Mouse (Mus musculus): ENCODE measurements around the gene Ankrd17. TPM values are rescaled to one million over a fixed set of nuclear protein-coding genes. Genes with fewer than 3 reads are reported as not detected.

Gene Ankrd17
- polyA plus RNA-seq, 1 experiment from 2014 or later, result 26.3 TPM

DNA sequence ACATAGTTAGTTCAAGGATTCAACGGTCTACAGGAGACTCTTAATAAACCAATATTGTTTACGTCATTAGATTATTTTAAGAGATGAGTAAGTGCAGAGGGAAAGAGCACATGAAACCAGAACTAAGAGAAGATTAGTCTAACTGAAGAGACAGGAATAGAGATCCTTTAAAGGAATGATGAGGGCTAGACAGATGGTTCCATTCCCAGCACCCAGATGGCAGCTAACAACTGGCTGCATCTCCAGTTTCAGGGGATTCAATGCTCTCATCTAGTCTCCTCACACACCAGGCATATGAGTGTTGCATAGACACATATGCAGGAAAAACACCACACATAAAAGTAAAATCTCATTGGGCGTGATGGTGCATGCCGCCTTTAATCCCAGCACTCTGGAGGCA lies 133.1 kb downstream of the Ankrd17 start:
- H3K27me3 ChIP-seq (replicated peaks; ENCODE audit: low read depth, poor library complexity, severe bottlenecking), result no peaks in the 10 kb centered on the region
- H3K9me3 ChIP-seq, result no peaks in the 10 kb centered on the region
- 93% methylated on average over 4 of the region's 4 CpGs for WGBS
- no peaks in the 10 kb centered on the region for H3K4me1 ChIP-seq
- H3K27ac ChIP-seq (replicated peaks), result no peak overlapping the region
- DNase-seq (ENCODE audit: low spot score), result no peak
- peaks cover 99% of the 10 kb centered on the region for H3K36me3 ChIP-seq (replicated peaks)
- H3K4me3 ChIP-seq, result no peak overlapping the region

DNA sequence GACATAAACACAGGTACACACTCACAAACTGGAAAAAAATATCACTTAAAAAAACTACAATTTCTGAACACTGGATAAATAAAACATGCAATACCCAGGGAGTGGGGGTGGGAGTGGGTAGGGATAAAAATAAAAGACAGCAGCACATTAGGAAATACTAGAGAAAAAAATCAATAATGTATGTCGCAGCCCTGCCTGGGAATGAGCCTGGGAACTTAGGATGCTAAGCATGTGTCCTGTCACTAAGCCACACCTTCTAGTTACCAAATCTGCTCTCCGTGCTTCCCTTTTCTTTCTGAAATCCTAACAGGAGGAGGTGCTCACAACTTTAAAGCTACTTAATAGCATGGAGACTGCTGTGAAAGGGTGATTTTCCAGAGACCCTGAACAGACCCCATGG lies 136.6 kb downstream of the Ankrd17 start:
- Histone ChIP-seq H3K9me3 (no peaks in the 10 kb centered on the region), H3K4me3 (no peak overlapping the region), H3K36me3 (replicated peaks) (peaks cover 93% of the 10 kb centered on the region), H3K27me3 (replicated peaks; ENCODE audit: low read depth, poor library complexity, severe bottlenecking) (no peaks in the 10 kb centered on the region), H3K27ac (replicated peaks) (no peak overlapping the region), H3K4me1 (no peaks in the 10 kb centered on the region)
- DNase-seq (ENCODE audit: low spot score), result no peak
- 95% methylated on average over 2 of the region's 2 CpGs for WGBS

DNA sequence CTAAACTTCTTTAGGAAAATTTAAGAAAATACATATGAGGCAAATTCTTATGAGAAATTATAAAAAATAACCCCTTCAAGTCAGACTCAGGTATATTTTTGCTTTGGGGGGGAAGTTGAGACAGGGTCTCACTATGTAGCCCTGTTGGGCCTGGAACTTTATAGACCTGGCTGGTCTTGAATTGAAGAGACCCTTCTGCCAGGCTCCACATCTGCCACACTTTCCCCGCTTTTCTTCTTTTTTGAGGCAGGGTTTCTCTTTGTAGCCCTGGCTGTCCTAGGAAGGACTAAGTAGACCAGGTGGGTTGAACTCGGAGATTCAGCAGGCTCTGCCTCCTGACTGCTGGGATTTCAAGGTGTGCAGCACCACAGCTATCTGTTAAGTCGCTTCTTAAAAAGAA lies 139.7 kb downstream of the Ankrd17 start:
- WGBS, result 93% methylated on average over 3 of the region's 3 CpGs
- Histone ChIP-seq H3K27ac (replicated peaks) (no peak overlapping the region), H3K4me3 (no peak overlapping the region), H3K9me3 (no peaks in the 10 kb centered on the region), H3K4me1 (peaks cover 9% of the 10 kb centered on the region), H3K27me3 (replicated peaks; ENCODE audit: low read depth, poor library complexity, severe bottlenecking) (no peaks in the 10 kb centered on the region), H3K36me3 (replicated peaks) (peaks cover 66% of the 10 kb centered on the region)
- DNase-seq (ENCODE audit: low spot score), result no peak

DNA sequence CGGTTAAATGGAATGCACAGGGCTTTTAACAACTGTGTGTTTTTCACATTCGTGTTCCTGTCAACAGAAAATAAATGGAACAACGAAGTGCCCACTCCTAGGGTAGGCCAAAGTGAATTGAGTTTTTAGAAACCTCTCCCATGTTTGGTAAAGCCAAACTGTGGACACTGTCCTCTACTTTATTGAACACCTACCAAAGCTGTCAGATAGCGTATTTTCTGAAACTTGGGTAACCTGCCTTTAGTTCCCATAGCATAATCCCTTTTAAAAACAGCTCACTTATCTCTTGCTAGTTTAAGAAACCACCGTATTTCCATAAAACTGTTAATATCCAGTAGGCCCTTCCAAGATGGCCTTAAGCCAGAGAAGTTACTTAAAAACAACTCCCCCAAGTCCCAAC lies 141.6 kb downstream of the Ankrd17 start:
- H3K27me3 ChIP-seq (replicated peaks; ENCODE audit: low read depth, poor library complexity, severe bottlenecking), result no peaks in the 10 kb centered on the region
- peak overlapping the region; percentile 90; the same call in 1 of the 2 replicates for H3K4me3 ChIP-seq
- H3K36me3 ChIP-seq (replicated peaks), result peaks cover 64% of the 10 kb centered on the region
- no peaks in the 10 kb centered on the region for H3K9me3 ChIP-seq
- WGBS, result 86% methylated on average over 5 of the region's 5 CpGs
- DNase-seq (ENCODE audit: low spot score), result no peak
- H3K27ac ChIP-seq (replicated peaks), result no peak overlapping the region
- H3K4me1 ChIP-seq, result peaks cover 9% of the 10 kb centered on the region

DNA sequence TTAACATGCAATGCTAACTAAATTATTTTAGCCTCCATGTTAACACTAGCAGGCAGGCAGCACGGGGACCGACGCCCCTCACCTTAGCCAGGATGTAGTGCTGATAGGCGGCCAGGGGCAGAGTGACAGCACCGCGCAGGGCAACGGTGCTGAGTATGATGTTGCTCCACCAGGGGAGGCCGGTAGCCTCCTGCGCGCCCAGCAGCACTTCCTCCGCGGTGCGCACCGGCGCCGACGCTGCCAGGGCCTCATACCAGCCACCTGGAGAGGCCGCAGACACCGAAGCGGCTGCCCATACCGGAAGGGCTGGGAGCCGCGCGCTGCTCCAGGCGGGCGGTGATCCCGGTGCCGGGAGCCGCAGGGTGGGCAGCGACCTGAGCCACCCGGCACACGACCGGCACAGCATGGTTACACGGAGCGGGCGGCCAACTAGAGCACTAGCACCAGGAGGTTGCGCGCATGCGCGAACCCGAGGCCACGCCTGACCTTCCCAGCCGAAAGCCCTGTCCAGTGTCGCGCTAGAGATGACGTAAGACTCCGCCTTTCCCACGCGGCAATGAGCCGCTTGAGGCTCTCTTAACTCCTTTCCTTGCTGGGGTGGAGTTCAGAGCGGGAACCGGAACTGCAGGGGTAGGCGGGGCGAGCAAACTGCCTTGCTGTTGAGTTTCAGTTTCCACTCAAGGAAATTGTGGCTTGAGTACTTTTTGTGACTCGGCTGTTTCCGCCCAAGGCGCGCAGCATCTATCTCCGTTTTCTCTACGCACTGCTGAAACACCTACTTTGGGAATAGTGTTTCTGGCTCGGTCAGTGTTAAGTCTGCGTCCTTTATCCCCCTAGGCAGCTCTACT lies 142.6 kb downstream of the Ankrd17 start, which contains the start of gene Cox18:
Gene Cox18, minus strand, starts transcription at position 468 of the 848 bp plus-strand sequence.
- H3K27me3 ChIP-seq (replicated peaks; ENCODE audit: low read depth, poor library complexity, severe bottlenecking), result no peaks in the 10 kb centered on the region
- H3K9me3 ChIP-seq, result no peaks in the 10 kb centered on the region
- peak within 1 kb of the TSS; percentile 90 for H3K4me3 ChIP-seq
- peaks cover 62% of the 10 kb centered on the region for H3K36me3 ChIP-seq (replicated peaks)
- peak; percentile 98 for DNase-seq (ENCODE audit: low spot score)
- peak within 1 kb of the TSS; percentile 93 for H3K27ac ChIP-seq (replicated peaks)
- WGBS, result under 1% methylated on average over 62 of the region's 62 CpGs
- H3K4me1 ChIP-seq, result peaks cover 9% of the 10 kb centered on the region

DNA sequence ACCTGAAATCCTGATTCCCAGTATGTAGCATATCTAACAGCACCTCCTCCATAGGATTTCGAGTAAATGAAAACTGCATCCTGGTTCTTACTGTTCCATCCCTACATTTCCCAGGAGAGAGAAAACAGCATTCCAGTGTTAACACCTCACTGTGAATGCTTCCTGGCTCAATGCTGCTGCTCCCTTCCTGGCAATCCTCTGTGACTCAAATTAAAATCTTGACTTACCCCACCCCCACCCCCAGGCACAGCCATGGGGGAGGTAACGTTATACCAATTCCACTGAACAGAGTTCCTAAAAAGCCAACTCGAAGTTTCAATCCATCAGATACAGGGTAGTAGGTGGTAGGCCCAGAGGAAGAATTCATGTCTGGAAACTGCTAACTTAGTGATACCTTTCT lies 143.4 kb downstream of the Ankrd17 start:
- no peaks in the 10 kb centered on the region for H3K27me3 ChIP-seq (replicated peaks; ENCODE audit: low read depth, poor library complexity, severe bottlenecking)
- H3K4me1 ChIP-seq, result peaks cover 9% of the 10 kb centered on the region
- no peaks in the 10 kb centered on the region for H3K9me3 ChIP-seq
- H3K4me3 ChIP-seq, result peak overlapping the region; percentile 90
- H3K36me3 ChIP-seq (replicated peaks), result peaks cover 62% of the 10 kb centered on the region
- 41% methylated on average over 3 of the region's 3 CpGs for WGBS
- H3K27ac ChIP-seq (replicated peaks), result 0 out of 2 replicates have a peak overlapping the region, but pooled peaks have one; percentile 93
- DNase-seq (ENCODE audit: low spot score), result no peak

DNA sequence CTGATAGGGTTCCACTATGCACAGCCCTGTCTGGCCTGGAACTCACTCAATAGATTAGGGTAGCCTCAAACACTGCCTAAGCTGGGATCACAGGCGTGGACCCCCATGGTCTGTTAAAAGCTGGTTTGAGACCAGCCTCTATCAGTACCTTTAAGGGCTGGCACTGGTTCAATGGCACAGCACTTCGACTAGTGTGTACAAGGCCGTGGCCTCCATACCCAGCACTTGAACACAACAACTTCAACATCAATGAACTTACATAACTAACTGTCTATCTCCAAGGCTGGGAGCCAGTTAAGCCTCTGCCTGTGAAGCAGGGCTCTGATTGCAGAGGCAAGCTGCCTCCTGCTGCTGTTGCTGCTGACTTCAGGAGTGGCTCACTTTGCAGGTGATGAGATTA lies 148.6 kb downstream of the Ankrd17 start:
- WGBS, result 95% methylated on average over 3 of the region's 3 CpGs
- no peak for DNase-seq (ENCODE audit: low spot score)
- Histone ChIP-seq H3K27me3 (replicated peaks; ENCODE audit: low read depth, poor library complexity, severe bottlenecking) (no peaks in the 10 kb centered on the region), H3K4me3 (no peak overlapping the region), H3K27ac (replicated peaks) (no peak overlapping the region), H3K36me3 (replicated peaks) (peaks cover 76% of the 10 kb centered on the region), H3K9me3 (no peaks in the 10 kb centered on the region), H3K4me1 (peaks cover 4% of the 10 kb centered on the region)

DNA sequence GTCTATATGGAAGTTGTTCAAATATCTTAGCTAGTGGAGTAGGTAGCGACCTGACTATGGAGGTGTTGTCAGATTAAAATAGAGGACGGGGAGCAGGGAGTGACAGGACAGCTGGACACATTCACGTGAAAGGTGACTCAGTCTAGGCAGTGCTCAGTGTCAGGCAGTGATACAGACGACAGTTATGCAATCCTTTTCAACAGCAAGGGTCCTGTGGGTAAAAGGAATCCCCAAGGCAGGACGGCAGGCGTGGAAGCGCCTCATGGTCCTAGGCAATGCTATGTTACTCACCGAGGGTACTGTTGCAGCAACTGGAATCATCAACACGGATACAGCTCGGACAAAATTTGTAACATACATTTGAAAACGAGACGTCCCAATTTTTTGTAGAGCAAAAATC lies 149.2 kb downstream of the Ankrd17 start:
- no peak overlapping the region for H3K27ac ChIP-seq (replicated peaks)
- H3K36me3 ChIP-seq (replicated peaks), result peaks cover 76% of the 10 kb centered on the region
- H3K4me1 ChIP-seq, result no peaks in the 10 kb centered on the region
- H3K27me3 ChIP-seq (replicated peaks; ENCODE audit: low read depth, poor library complexity, severe bottlenecking), result no peaks in the 10 kb centered on the region
- H3K9me3 ChIP-seq, result no peaks in the 10 kb centered on the region
- no peak overlapping the region for H3K4me3 ChIP-seq
- no peak for DNase-seq (ENCODE audit: low spot score)
- WGBS, result 94% methylated on average over 12 of the region's 12 CpGs

DNA sequence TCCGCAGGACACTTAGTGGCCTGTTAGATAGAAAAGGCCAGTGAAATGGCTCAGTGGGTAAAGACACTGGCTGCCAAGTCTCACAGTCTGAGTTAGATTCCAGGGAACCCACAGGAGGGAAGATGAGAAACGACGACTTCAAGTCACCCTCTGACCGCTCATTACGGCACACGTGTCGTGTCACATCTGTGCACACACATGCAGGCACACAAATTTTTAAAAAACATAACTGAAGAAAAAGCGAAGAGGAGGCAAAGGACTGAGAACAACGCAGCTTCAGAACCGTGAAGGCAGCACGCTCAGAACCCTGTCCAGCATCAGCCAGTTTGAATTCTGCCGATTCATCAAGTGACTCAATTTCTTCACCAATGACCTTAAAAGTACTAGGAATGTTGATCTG lies 153.0 kb downstream of the Ankrd17 start:
- no peak overlapping the region for H3K4me3 ChIP-seq
- no peaks in the 10 kb centered on the region for H3K4me1 ChIP-seq
- H3K27me3 ChIP-seq (replicated peaks; ENCODE audit: low read depth, poor library complexity, severe bottlenecking), result no peaks in the 10 kb centered on the region
- no peak overlapping the region for H3K27ac ChIP-seq (replicated peaks)
- WGBS, result 94% methylated on average over 12 of the region's 12 CpGs
- peaks cover 45% of the 10 kb centered on the region for H3K36me3 ChIP-seq (replicated peaks)
- no peaks in the 10 kb centered on the region for H3K9me3 ChIP-seq
- no peak for DNase-seq (ENCODE audit: low spot score)

DNA sequence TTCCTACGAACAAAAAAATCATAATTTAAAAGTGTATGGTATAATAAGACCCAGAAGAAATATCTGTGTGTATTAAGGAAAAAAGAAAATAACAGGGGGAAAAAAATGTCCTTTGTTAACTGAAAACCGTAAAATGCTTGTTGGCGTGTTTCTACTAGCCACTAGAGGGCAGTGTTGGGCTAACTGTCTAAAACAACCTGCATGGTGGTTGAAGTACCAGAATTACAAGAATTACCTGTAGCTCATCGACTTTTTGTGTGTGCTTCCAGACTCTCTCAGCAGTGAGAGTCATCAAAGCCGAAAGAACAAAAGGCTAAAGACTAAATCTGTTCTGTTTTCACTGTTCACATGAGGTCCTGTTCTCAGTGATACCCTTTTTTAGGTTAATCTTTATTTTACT lies 163.2 kb downstream of the Ankrd17 start:
- H3K27me3 ChIP-seq (replicated peaks; ENCODE audit: low read depth, poor library complexity, severe bottlenecking), result no peaks in the 10 kb centered on the region
- no peaks in the 10 kb centered on the region for H3K36me3 ChIP-seq (replicated peaks)
- WGBS, result 24% methylated on average over 5 of the region's 5 CpGs
- H3K9me3 ChIP-seq, result no peaks in the 10 kb centered on the region
- H3K4me3 ChIP-seq, result no peak overlapping the region
- H3K4me1 ChIP-seq, result 0 out of 2 replicates have a peak, but pooled peaks cover 8% of the 10 kb centered on the region
- no peak overlapping the region for H3K27ac ChIP-seq (replicated peaks)
- peak; percentile 32 for DNase-seq (ENCODE audit: low spot score)

DNA sequence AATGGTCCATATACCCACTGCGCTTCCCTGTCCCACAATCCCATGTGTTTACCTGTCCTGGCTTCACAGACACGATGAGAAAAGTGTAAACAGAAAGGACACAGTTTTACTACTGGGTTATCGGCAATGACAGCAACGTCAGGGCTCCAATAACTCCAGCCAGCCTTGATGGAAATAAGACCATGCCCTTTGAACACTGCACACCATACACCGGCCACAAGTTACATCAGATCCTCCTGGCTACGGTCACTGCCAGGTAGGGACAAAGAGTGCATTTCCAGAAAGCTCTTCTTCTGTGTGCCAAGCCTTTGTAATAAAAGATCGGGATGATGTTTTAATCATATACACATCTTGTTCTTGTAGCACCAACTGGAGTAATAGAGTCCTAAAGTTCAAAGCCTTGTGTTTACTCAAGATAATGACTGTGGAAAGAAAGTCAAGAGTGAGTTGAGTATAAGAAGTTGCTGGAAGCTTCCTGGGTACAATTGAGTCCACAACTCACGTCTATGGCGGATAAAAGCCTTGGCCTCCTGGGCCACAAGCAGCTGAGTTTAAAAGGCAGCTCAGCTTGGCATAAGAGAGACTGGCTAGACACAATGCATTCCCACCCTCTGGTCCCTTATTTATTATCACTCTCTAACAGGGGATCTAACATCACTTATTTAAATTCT lies 163.8 kb downstream of the Ankrd17 start:
- DNase-seq (ENCODE audit: low spot score), result no peak
- H3K36me3 ChIP-seq (replicated peaks), result no peaks in the 10 kb centered on the region
- H3K9me3 ChIP-seq, result no peaks in the 10 kb centered on the region
- H3K27ac ChIP-seq (replicated peaks), result no peak overlapping the region
- H3K27me3 ChIP-seq (replicated peaks; ENCODE audit: low read depth, poor library complexity, severe bottlenecking), result no peaks in the 10 kb centered on the region
- 87% methylated on average over 9 of the region's 9 CpGs for WGBS
- no peak overlapping the region for H3K4me3 ChIP-seq
- 0 out of 2 replicates have a peak, but pooled peaks cover 8% of the 10 kb centered on the region for H3K4me1 ChIP-seq

DNA sequence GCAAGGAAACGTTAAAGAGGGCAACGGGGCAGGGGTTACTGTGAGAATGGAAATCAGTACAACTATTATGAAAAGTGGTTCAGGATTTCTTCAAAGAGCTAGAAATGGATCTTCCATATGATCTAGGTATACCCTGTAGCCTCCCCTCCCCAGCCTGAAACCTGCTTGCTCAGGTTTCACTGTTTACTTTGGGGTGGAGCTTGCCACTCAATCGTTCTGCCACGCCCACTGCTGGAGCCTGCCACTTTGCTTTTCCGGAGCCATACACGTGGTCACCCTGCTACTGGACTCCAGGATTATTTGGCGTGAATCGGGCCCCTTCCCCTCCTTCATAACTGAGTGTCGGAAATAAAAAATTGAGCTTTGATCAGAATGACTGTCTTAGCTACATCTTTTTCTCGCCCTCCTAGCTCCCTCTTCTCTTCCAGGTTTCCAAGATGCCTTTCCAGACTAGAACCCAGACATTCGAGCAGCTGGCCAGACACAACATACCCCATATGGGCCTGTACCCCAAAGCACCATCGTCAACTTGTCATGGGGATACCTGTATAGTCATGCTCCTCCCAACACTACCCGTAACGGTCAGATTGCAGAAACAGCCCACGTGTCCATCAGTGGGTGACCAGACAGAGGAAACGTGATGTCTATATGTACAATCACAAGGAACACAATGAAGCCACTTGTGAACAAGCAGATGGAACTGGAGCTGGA lies 166.3 kb downstream of the Ankrd17 start:
- WGBS, result 56% methylated on average over 16 of the region's 16 CpGs
- Histone ChIP-seq H3K27ac (replicated peaks) (no peak overlapping the region), H3K9me3 (no peaks in the 10 kb centered on the region), H3K4me3 (no peak overlapping the region), H3K27me3 (replicated peaks; ENCODE audit: low read depth, poor library complexity, severe bottlenecking) (no peaks in the 10 kb centered on the region), H3K4me1 (0 out of 2 replicates have a peak, but pooled peaks cover 8% of the 10 kb centered on the region), H3K36me3 (replicated peaks) (no peaks in the 10 kb centered on the region)
- DNase-seq (ENCODE audit: low spot score), result peak; percentile 27

Measured in embryonic facial prominence, embryonic 10.5 days (tissue).